Mouse (Mus musculus) hindbrain, postnatal 0 days (tissue): ENCODE results near the gene Krtap4-7. TPM values are rescaled to one million over a fixed set of nuclear protein-coding genes. Genes with fewer than 3 reads are reported as not detected.

Experiments used
- ATAC-seq: fragments of 200-750 bp; cut with Nextera tagmentation; 2 replicates; pipeline ENCODE4 v1.8.0; 2017; ENCODE audit warnings: mild to moderate bottlenecking, moderate TSS enrichment, moderate library complexity
- DNase-seq: peaks from one replicate; pipeline ENCODE4 v3.0.0-alpha.2; 2015; ENCODE audit warnings: low spot score
- H3K27ac ChIP-seq: fragments of 300-500 bp; sonication (generic); 2 replicates; pipeline ENCODE4 v1.5.1; 2014; ENCODE audit warnings: mild to moderate bottlenecking
- H3K27me3 ChIP-seq: fragments of 300-500 bp; sonication (generic); 2 replicates; pipeline ENCODE4 v1.6.1; 2014; ENCODE audit warnings: low read length, mixed read lengths; ENCODE audit not compliant: insufficient read depth
- H3K36me3 ChIP-seq: fragments of 300-500 bp; sonication (generic); 2 replicates; pipeline ENCODE4 v1.6.1; 2014; ENCODE audit warnings: low read length, mixed read lengths; ENCODE audit not compliant: insufficient read depth
- H3K4me1 ChIP-seq: fragments of 300-500 bp; sonication (generic); 2 replicates; pipeline ENCODE4 v1.6.1; 2014; ENCODE audit warnings: antibody characterized with exemption, low read length, mixed read lengths; ENCODE audit not compliant: insufficient read depth
- H3K4me2 ChIP-seq: fragments of 300-500 bp; sonication (generic); 2 replicates; pipeline ENCODE4 v1.6.1; 2014; ENCODE audit warnings: low read depth, mild to moderate bottlenecking, low read length, moderate library complexity, mixed read lengths
- H3K4me3 ChIP-seq: fragments of 300-500 bp; sonication (generic); 2 replicates; pipeline ENCODE4 v1.5.1; 2014; ENCODE audit warnings: low read length
- H3K9ac ChIP-seq: fragments of 300-500 bp; sonication (generic); replicated peaks from 2 replicates; pipeline ENCODE4 v1.6.1; 2014; ENCODE audit warnings: mild to moderate bottlenecking, low read length, moderate library complexity, mixed read lengths
- H3K9me3 ChIP-seq: fragments of 300-500 bp; sonication (generic); 2 replicates; pipeline ENCODE4 v1.6.1; 2016; ENCODE audit warnings: low read length, mixed read lengths
- CTCF ChIP-seq: IDR thresholded peaks from 2 replicates; pipeline ENCODE4 v1.5.1; 2016; ENCODE audit warnings: antibody characterized with exemption, control low read depth, low read depth
- WGBS: fragments of 180-500 bp; shearing (Covaris S2); extraction: QIAGEN DNeasy Blood & Tissue Kit; methylation state at CpG from one replicate; pipeline ENCODE4 v1.1.7; 2014; 5-methylcytosine and 5-hydroxymethylcytosine counted together
- polyA plus RNA-seq: library from polyadenylated mRNA; unstranded; fragments of >200 nt; fragmentation: Nextera tagmentation; extraction: Ambion mirVana; gene quantifications from 2 replicates; pipeline ENCODE4 v1.2.1, GENCODE M21; 2015
- total RNA-seq: library from RNA; depleted of rRNA; stranded (reverse); fragments of >200 nt; gene quantifications from 2 replicates; pipeline ENCODE4 v1.2.3, GENCODE M21; 2014

Gene Krtap4-7
- total and polyA plus RNA-seq, 2 experiments from 2014 or later = not detected

GRCm38 (mm10) chr11:99657051-99657450 is 13.2 kb upstream of the Krtap4-7 start:
- Histone ChIP-seq H3K27ac (no peak overlapping the region), H3K4me1 (no peaks in the 10 kb centered on the region), H3K4me3 (no peak overlapping the region), H3K36me3 (no peaks in the 10 kb centered on the region), H3K9ac (no peak overlapping the region), H3K9me3 (no peaks in the 10 kb centered on the region), H3K4me2 (no peak overlapping the region), H3K27me3 (no peaks in the 10 kb centered on the region)
- TF ChIP-seq CTCF = no peak
- no peak for ATAC-seq
- WGBS = 50% methylated on average over 5 of the region's 5 CpGs
- DNase-seq = no peak

- Histone ChIP-seq H3K36me3 (no peaks in the 10 kb centered on the region), H3K9me3 (no peaks in the 10 kb centered on the region), H3K4me3 (no peak within 1 kb of the TSS), H3K27me3 (no peaks in the 10 kb centered on the region), H3K27ac (no peak within 1 kb of the TSS), H3K9ac (no peak within 1 kb of the TSS), H3K4me2 (no peak within 1 kb of the TSS), H3K4me1 (no peaks in the 10 kb centered on the region)
- no peak for TF ChIP-seq CTCF
- WGBS = 82% methylated on average over 2 of the region's 2 CpGs
- DNase-seq = no peak
- ATAC-seq = no peak
These were observed 6.2 kb upstream of the Krtap4-7 start, which contains the start of gene Gm11555 for GRCm38 (mm10) chr11:99650136-99650535. Gm11555 (minus strand) TSS chr11:99650236.

GRCm38 (mm10) chr11:99646444-99646843 is 2.6 kb upstream of the Krtap4-7 start:
- Histone ChIP-seq H3K4me3 (no peak overlapping the region), H3K4me2 (no peak overlapping the region), H3K9ac (no peak overlapping the region), H3K27ac (no peak overlapping the region), H3K27me3 (no peaks in the 10 kb centered on the region), H3K36me3 (no peaks in the 10 kb centered on the region), H3K4me1 (no peaks in the 10 kb centered on the region), H3K9me3 (no peaks in the 10 kb centered on the region)
- ATAC-seq (no peak), DNase-seq (no peak)
- no peak for TF ChIP-seq CTCF
- WGBS = 84% methylated on average over 15 of the region's 15 CpGs

GRCm38 (mm10) chr11:99644351-99644750 is 462 bp upstream of the Krtap4-7 start:
- Histone ChIP-seq H3K9ac (no peak overlapping the region), H3K27me3 (no peaks in the 10 kb centered on the region), H3K4me3 (no peak overlapping the region), H3K36me3 (no peaks in the 10 kb centered on the region), H3K9me3 (no peaks in the 10 kb centered on the region), H3K4me2 (no peak overlapping the region), H3K27ac (no peak overlapping the region), H3K4me1 (no peaks in the 10 kb centered on the region)
- ATAC-seq (no peak), DNase-seq (peak; percentile 7)
- no peak for TF ChIP-seq CTCF
- 62% methylated on average over 3 of the region's 3 CpGs for WGBS

GRCm38 (mm10) chr11:99640926-99641325 is 3.0 kb downstream of the Krtap4-7 start:
- Histone ChIP-seq H3K27me3 (no peaks in the 10 kb centered on the region), H3K4me3 (no peak overlapping the region), H3K9me3 (no peaks in the 10 kb centered on the region), H3K36me3 (no peaks in the 10 kb centered on the region), H3K4me2 (no peak overlapping the region), H3K9ac (no peak overlapping the region), H3K4me1 (no peaks in the 10 kb centered on the region), H3K27ac (no peak overlapping the region)
- ATAC-seq = no peak
- DNase-seq = no peak
- TF ChIP-seq CTCF = no peak
- 28% methylated on average over 1 of the region's 1 CpGs for WGBS

- no peaks in the 10 kb centered on the region for H3K4me1 ChIP-seq
- H3K9ac ChIP-seq = no peak overlapping the region
- ATAC-seq = no peak
- no peaks in the 10 kb centered on the region for H3K27me3 ChIP-seq
- H3K9me3 ChIP-seq = no peaks in the 10 kb centered on the region
- DNase-seq = peak; percentile 10
- no peak for TF ChIP-seq CTCF
- H3K36me3 ChIP-seq = no peaks in the 10 kb centered on the region
- 75% methylated on average over 1 of the region's 1 CpGs for WGBS
- H3K27ac ChIP-seq = no peak overlapping the region
- no peak overlapping the region for H3K4me3 ChIP-seq
- H3K4me2 ChIP-seq = no peak overlapping the region
These were observed 6.8 kb downstream of the Krtap4-7 start for GRCm38 (mm10) chr11:99637086-99637485.

GRCm38 (mm10) chr11:99634653-99635134 is 9.2 kb downstream of the Krtap4-7 start, which contains the start of gene Krtap4-2:
Krtap4-2 (minus strand) TSS chr11:99635084.
- no peaks in the 10 kb centered on the region for H3K4me1 ChIP-seq
- no peak within 1 kb of the TSS for H3K4me3 ChIP-seq
- no peak within 1 kb of the TSS for H3K4me2 ChIP-seq
- no peak within 1 kb of the TSS for H3K9ac ChIP-seq
- no peak for ATAC-seq
- no peaks in the 10 kb centered on the region for H3K9me3 ChIP-seq
- H3K27me3 ChIP-seq = no peaks in the 10 kb centered on the region
- H3K36me3 ChIP-seq = no peaks in the 10 kb centered on the region
- H3K27ac ChIP-seq = no peak within 1 kb of the TSS; the same call in 1 of the 2 replicates
- no peak for DNase-seq
- TF ChIP-seq CTCF = no peak
- 34% methylated on average over 8 of the region's 8 CpGs for WGBS
